Mouse (Mus musculus) hindbrain, embryonic 16.5 days (tissue): ENCODE results near the gene Mib2. TPM values are rescaled to one million over a fixed set of nuclear protein-coding genes. Genes with fewer than 3 reads are reported as not detected.
"Not testable (repeated sequence)": the region's sequence is repeated elsewhere in the genome, so short reads cannot be mapped to it uniquely, and the experiment has no call there.

Experiments used
- ATAC-seq: fragments of 200-750 bp; cut with Nextera tagmentation; 2 replicates; pipeline ENCODE4 v1.8.0; 2017; ENCODE audit warnings: moderate TSS enrichment, moderate library complexity
- H3K27ac ChIP-seq: fragments of 300-500 bp; sonication (generic); 2 replicates; pipeline ENCODE4 v1.5.1; 2014; ENCODE audit warnings: low read depth, mild to moderate bottlenecking, control low read depth, low read length, moderate library complexity
- H3K27me3 ChIP-seq: fragments of 300-500 bp; sonication (generic); replicated peaks from 2 replicates; pipeline ENCODE4 v1.6.1; 2014; ENCODE audit warnings: low read length; ENCODE audit not compliant: control insufficient read depth, insufficient read depth
- H3K36me3 ChIP-seq: fragments of 300-500 bp; sonication (generic); 2 replicates; pipeline ENCODE4 v1.6.1; 2014; ENCODE audit warnings: mild to moderate bottlenecking, low read length, moderate library complexity, mixed read lengths; ENCODE audit not compliant: control insufficient read depth, insufficient read depth
- H3K4me1 ChIP-seq: fragments of 300-500 bp; sonication (generic); 2 replicates; pipeline ENCODE4 v1.6.1; 2014; ENCODE audit warnings: low read depth, low read length; ENCODE audit not compliant: control insufficient read depth, insufficient read depth
- H3K4me2 ChIP-seq: fragments of 300-500 bp; sonication (generic); 2 replicates; pipeline ENCODE4 v1.6.1; 2014; ENCODE audit warnings: mild to moderate bottlenecking, low read length, control low read depth, moderate library complexity
- H3K4me3 ChIP-seq: fragments of 300-500 bp; sonication (generic); 2 replicates; pipeline ENCODE4 v1.5.1; 2014; ENCODE audit warnings: mild to moderate bottlenecking, low read length, control low read depth, moderate library complexity
- H3K9ac ChIP-seq: fragments of 300-500 bp; sonication (generic); 2 replicates; pipeline ENCODE4 v1.6.1; 2014; ENCODE audit warnings: low read depth, mild to moderate bottlenecking, control low read depth, low read length, moderate library complexity
- H3K9me3 ChIP-seq: fragments of 300-500 bp; sonication (generic); 2 replicates; pipeline ENCODE4 v1.6.1; 2014; ENCODE audit warnings: mild to moderate bottlenecking, low read length, moderate library complexity; ENCODE audit not compliant: control insufficient read depth
- WGBS: fragments of 180-500 bp; shearing (Covaris S2); extraction: QIAGEN DNeasy Blood & Tissue Kit; methylation state at CpG from one replicate; pipeline ENCODE4 v1.1.7; 2014; 5-methylcytosine and 5-hydroxymethylcytosine counted together
- polyA plus RNA-seq: library from polyadenylated mRNA; unstranded; fragments of >200 nt; fragmentation: Nextera tagmentation; extraction: Ambion mirVana; gene quantifications from 2 replicates; pipeline ENCODE4 v1.2.1, GENCODE M21; 2015

Mib2 gene
- polyA plus RNA-seq, 1 experiment from 2014 or later = 54.4 TPM

DNA sequence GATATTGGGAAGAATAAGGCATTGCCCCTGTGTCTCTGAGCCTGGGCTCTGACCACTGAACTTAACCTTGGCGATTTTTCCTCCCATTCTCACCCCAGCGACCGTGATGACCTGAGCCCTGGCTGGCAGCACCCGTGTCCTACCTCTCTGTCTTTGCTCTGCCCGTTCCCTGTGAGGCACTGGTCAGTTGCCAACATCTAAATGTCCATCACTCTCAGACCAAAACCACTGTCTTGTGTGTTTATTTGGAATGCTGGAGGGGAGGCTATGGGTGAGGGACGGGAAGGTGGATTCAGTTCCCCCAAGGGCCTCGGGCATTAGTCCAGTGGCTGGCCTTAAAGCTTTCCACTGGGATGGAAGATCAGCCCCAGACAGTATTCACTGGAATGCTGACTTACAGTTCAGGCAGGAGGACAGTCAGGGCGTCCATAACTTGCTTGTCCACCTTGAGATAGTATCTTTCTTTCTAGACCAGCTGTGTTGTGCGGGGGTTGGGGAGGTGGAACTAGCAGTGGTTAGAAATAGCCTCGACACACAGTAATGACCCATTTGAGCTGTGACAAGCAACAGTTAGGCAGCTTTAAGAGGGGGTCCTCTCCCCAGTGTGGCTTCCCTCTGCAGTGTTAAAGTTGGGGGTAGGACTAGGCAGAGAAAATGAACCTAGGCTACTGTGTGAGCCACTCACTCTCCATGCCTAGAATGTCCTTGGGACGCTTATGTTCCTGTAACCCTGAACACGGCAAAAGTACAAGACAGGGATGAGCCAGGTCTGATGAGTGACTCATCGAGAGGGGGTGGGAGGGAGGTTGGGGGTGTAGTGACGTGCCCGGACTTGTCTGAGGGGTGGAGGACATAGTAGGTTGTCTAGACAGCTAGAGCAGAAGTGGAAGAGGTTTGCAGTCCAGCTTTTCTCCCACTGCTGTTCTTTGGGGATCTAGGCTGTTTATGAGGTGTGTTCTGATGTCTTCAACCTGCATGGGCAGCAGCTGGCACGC is 27.6 kb upstream of the Mib2 start:
- no peaks in the 10 kb centered on the region for H3K36me3 ChIP-seq
- no peaks in the 10 kb centered on the region for H3K27me3 ChIP-seq
- peak overlapping the region; percentile 84 for H3K4me2 ChIP-seq
- peak overlapping the region; percentile 78 for H3K4me3 ChIP-seq
- peak overlapping the region; percentile 95; the same call in 1 of the 2 replicates for H3K9ac ChIP-seq
- no peak overlapping the region for H3K27ac ChIP-seq
- H3K9me3 ChIP-seq = no peaks in the 10 kb centered on the region
- H3K4me1 ChIP-seq = peaks cover 25% of the 10 kb centered on the region
- no peak for ATAC-seq
- 75% methylated on average over 16 of the region's 16 CpGs for WGBS

DNA sequence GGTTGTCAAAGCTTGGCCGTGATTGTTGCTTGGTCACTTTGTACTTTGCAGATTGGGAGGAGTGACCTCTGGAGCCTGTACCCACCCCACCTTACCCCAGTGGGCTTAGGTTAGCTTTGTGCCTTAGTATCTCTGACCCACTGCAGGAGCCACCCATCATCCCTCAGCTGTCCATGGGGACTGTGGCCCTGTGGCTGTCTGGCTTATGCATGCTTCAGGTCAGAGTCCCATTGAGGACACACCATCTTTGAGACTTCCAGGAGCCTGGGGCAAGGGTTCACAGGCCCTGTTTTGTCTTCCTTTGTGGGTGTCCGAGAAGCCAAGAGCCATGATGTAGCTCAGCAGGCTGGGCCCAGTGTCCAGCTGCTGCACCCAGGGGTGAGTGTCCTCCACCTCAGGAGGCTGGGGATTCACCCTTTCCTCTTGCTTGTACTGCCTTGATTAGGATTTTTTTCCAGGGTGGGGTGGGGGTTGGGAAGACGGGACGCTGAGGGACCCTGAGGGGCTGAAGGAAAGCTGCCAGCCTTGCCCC is 26.6 kb upstream of the Mib2 start:
- no peak overlapping the region; the same call in 1 of the 2 replicates for H3K27ac ChIP-seq
- peak overlapping the region; percentile 78 for H3K4me3 ChIP-seq
- WGBS = 74% methylated on average over 4 of the region's 4 CpGs
- peak overlapping the region; percentile 84 for H3K4me2 ChIP-seq
- H3K9ac ChIP-seq = peak overlapping the region; percentile 95
- no peak for ATAC-seq
- no peaks in the 10 kb centered on the region for H3K36me3 ChIP-seq
- H3K4me1 ChIP-seq = peaks cover 25% of the 10 kb centered on the region
- no peaks in the 10 kb centered on the region for H3K9me3 ChIP-seq
- H3K27me3 ChIP-seq = no peaks in the 10 kb centered on the region

- H3K27ac ChIP-seq = peak overlapping the region; percentile 96
- H3K4me3 ChIP-seq = peak overlapping the region; percentile 78
- H3K9ac ChIP-seq = peak overlapping the region; percentile 95
- peak; percentile 88 for ATAC-seq
- H3K27me3 ChIP-seq = no peaks in the 10 kb centered on the region
- H3K4me1 ChIP-seq = peaks cover 25% of the 10 kb centered on the region
- H3K4me2 ChIP-seq = peak overlapping the region; percentile 84
- under 1% methylated on average over 78 of the region's 92 CpGs for WGBS
- H3K36me3 ChIP-seq = no peaks in the 10 kb centered on the region
- no peaks in the 10 kb centered on the region for H3K9me3 ChIP-seq
These were observed 25.7 kb upstream of the Mib2 start for GRCm38 (mm10) chr4:155694482-155695401.

DNA sequence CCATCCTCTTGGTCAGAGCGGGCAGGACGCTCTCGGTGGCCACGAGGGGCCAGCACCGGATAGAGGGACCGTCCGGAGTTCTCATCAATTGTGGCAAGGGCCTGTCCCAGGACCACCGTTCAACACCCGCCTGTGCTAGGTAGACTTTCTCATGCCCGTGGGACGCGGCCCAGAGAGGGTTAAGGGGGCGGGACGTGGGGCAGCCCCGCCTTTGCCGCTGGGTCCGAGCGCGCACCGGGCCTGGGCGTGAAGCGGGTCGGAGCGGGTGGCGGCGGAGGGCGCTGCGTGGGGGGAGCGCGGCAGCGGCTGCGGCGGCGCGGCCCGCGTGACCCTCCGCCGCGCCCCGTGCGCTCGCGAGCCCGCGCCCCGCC is 25.1 kb upstream of the Mib2 start, which contains the start of gene Fndc10:
TSS of gene Fndc10 (plus strand) at position 232 of the 371 bp plus-strand sequence.
- peak; percentile 89 for ATAC-seq
- Histone ChIP-seq H3K27ac (peak within 1 kb of the TSS; percentile 96), H3K4me2 (peak within 1 kb of the TSS; percentile 84), H3K9me3 (no peaks in the 10 kb centered on the region), H3K9ac (peak within 1 kb of the TSS; percentile 95), H3K4me1 (peaks cover 25% of the 10 kb centered on the region), H3K27me3 (no peaks in the 10 kb centered on the region), H3K36me3 (no peaks in the 10 kb centered on the region), H3K4me3 (peak within 1 kb of the TSS; percentile 78)
- under 1% methylated on average over 41 of the region's 47 CpGs for WGBS

DNA sequence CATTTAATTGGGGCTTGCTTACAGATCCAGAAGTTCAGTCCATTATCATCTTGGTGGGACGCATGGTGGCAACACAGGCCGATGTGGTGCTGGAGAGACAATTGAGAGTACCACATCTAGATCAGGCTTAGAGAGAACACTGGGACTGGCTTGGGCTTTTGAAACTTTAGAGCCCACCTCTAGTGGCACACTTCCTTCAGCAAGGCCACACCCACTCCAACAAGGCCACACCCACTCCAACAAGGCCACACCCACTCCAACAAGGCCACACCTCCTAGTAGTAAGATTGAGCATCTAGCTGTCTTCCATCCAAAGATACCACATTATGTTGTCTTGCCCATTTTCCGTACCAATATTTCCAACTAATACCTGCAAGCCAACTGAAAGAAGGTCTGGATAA is 23.4 kb upstream of the Mib2 start:
- 100% methylated on average over 3 of the region's 3 CpGs for WGBS
- no peak overlapping the region for H3K4me2 ChIP-seq
- H3K9me3 ChIP-seq = no peaks in the 10 kb centered on the region
- H3K27me3 ChIP-seq = no peaks in the 10 kb centered on the region
- H3K4me1 ChIP-seq = peaks cover 25% of the 10 kb centered on the region
- no peak overlapping the region for H3K9ac ChIP-seq
- no peak overlapping the region for H3K4me3 ChIP-seq
- no peak for ATAC-seq
- no peaks in the 10 kb centered on the region for H3K36me3 ChIP-seq
- H3K27ac ChIP-seq = no peak overlapping the region

DNA sequence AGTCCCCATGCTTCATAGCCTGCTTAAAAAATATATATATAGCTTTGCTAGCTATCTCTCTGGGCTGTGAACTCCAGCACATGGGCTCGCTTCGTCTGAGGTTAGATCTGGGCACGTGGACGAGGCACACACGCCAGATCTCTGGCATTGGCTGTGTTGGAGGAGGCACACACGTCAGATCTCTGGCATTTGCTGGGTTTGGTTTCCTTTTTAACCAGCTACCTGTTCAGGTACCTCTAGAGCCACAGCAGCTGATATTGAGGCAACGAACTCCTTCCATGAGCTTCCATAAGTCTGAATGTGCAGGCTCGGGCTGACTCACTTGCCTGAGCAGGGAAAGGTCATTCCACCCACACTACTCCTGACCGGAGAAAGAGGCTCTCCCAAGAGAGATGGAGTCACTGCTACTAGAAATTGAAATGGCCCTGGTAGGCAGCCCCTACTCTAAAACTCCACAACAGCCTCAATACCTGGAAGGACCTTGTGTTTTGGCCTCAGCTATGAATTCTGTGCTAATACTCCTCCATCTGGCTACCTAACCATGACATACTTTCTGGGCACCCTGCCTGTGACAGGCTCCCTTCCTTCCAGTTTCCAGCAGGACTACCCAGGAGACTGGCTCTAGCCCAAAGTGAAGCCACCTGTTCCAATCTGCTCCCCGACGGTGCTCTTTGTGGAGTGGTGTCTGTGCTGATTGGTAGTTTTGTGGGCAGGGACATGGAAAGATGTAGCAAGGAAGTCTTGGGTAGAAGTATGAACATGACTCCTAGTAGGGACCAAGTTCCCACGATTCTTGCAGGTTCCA is 21.8 kb upstream of the Mib2 start:
- H3K9me3 ChIP-seq = no peaks in the 10 kb centered on the region
- no peaks in the 10 kb centered on the region for H3K27me3 ChIP-seq
- H3K27ac ChIP-seq = no peak overlapping the region
- no peaks in the 10 kb centered on the region for H3K36me3 ChIP-seq
- H3K4me1 ChIP-seq = peaks cover 13% of the 10 kb centered on the region
- no peak overlapping the region for H3K9ac ChIP-seq
- no peak for ATAC-seq
- no peak overlapping the region for H3K4me2 ChIP-seq
- whole genome bisulfite sequencing = 84% methylated on average over 12 of the region's 12 CpGs
- H3K4me3 ChIP-seq = no peak overlapping the region

DNA sequence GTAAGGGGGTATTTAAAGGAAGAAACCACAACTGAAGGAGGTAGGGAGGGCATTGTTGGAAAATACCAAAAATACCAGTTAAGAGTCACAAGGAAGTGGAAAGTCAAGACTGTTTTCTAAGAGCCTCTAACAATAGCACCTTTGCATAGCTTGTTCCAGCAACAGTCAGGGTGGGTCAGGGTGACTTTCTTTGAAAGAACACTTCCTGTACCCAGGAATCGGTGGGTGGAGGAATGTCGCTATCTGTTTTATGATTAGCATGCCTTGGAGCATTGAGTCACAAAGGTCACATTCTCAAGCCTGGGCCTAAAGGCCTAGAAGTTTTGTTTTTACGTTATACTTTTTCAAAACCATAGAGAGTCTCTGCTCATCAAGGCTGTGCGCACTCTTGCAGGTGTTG is 18.8 kb upstream of the Mib2 start:
- not testable (repeated sequence) for H3K27me3 ChIP-seq, H3K27ac ChIP-seq, H3K9ac ChIP-seq, H3K4me1 ChIP-seq, H3K4me2 ChIP-seq, H3K9me3 ChIP-seq, H3K4me3 ChIP-seq, H3K36me3 ChIP-seq, ATAC-seq
- 96% methylated on average over 4 of the region's 4 CpGs for whole genome bisulfite sequencing

DNA sequence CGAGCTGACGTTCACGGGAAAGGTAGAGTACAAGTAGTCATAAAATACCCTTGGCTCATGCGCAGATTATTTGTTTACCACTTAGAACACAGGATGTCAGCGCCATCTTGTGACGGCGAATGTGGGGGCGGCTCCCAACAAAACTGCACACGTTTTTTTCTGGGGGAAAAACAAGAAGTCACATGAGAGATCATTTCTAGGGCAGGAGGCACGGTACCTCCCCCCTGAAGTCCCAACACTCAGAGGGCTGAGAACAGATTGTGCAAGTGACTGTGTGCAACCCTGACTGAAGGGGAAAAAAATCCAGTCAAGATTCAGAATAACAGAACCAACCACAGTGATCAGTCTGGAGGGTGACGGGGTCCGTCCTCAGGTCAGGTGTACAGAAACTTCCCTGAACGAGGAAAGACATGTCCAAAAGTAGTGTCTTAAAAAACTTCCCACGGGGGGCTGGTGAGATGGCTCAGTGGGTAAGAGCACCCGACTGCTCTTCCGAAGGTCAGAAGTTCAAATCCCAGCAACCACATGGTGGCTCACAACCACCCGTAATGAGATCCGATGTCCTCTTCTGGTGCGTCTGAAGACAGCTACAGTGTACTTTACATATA is 14.8 kb upstream of the Mib2 start:
- not testable (repeated sequence) for H3K9ac ChIP-seq, ATAC-seq, H3K4me1 ChIP-seq, H3K4me2 ChIP-seq, H3K27me3 ChIP-seq, H3K4me3 ChIP-seq, H3K27ac ChIP-seq, H3K9me3 ChIP-seq, H3K36me3 ChIP-seq
- 89% methylated on average over 16 of the region's 19 CpGs for WGBS
